Mouse (Mus musculus): ENCODE data around the gene Mrpl16. TPM values are rescaled to one million over a fixed set of nuclear protein-coding genes. Genes with fewer than 3 reads are reported as not detected.

Mrpl16 gene
- polyA plus RNA-seq, 1 experiment from 2014 or later: 44.3 TPM

- Histone ChIP-seq H3K4me2 (peak within 1 kb of the TSS; percentile 95), H3K27me3 (peaks cover 53% of the 10 kb centered on the region), H3K4me1 (replicated peaks) (peaks cover 19% of the 10 kb centered on the region), H3K36me3 (no peaks in the 10 kb centered on the region), H3K27ac (no peak within 1 kb of the TSS), H3K9ac (peak within 1 kb of the TSS; percentile 83), H3K9me3 (no peaks in the 10 kb centered on the region), H3K4me3 (peak within 1 kb of the TSS; percentile 74)
- under 1% methylated on average over 20 of the region's 20 CpGs for WGBS
- ATAC-seq (ENCODE audit: low FRiP score): peak; percentile 8; the same call in 1 of the 2 replicates
Observed at GRCm38 (mm10) chr19:11819143-11819700, 49.0 kb downstream of the Mrpl16 start, which contains the start of gene Stx3. Gene Stx3 (minus strand): TSS chr19:11819403.

GRCm38 (mm10) chr19:11819800-11820199, 49.6 kb downstream of the Mrpl16 start:
- Histone ChIP-seq H3K9me3 (no peaks in the 10 kb centered on the region), H3K9ac (peak overlapping the region; percentile 40; the same call in 1 of the 2 replicates), H3K36me3 (no peaks in the 10 kb centered on the region), H3K4me2 (peak overlapping the region; percentile 95), H3K4me1 (replicated peaks) (peaks cover 19% of the 10 kb centered on the region), H3K27ac (no peak overlapping the region), H3K27me3 (peaks cover 50% of the 10 kb centered on the region), H3K4me3 (peak overlapping the region; percentile 74)
- WGBS: under 1% methylated on average over 15 of the region's 15 CpGs
- ATAC-seq (ENCODE audit: low FRiP score): peak; percentile 70

GRCm38 (mm10) chr19:11820211-11820610, 50.0 kb downstream of the Mrpl16 start:
- H3K4me2 ChIP-seq: peak overlapping the region; percentile 95
- 38% methylated on average over 6 of the region's 6 CpGs for WGBS
- H3K36me3 ChIP-seq: no peaks in the 10 kb centered on the region
- H3K9ac ChIP-seq: peak overlapping the region; percentile 40; the same call in 1 of the 2 replicates
- H3K27ac ChIP-seq: no peak overlapping the region
- H3K27me3 ChIP-seq: peaks cover 46% of the 10 kb centered on the region
- H3K4me3 ChIP-seq: peak overlapping the region; percentile 74
- ATAC-seq (ENCODE audit: low FRiP score): no peak
- peaks cover 19% of the 10 kb centered on the region for H3K4me1 ChIP-seq (replicated peaks)
- no peaks in the 10 kb centered on the region for H3K9me3 ChIP-seq

GRCm38 (mm10) chr19:11823346-11824065, 53.3 kb downstream of the Mrpl16 start:
- 23% methylated on average over 4 of the region's 4 CpGs for WGBS
- H3K27me3 ChIP-seq: peaks cover 15% of the 10 kb centered on the region
- H3K4me2 ChIP-seq: no peak overlapping the region
- no peak overlapping the region for H3K4me3 ChIP-seq
- no peak overlapping the region for H3K27ac ChIP-seq
- peaks cover 13% of the 10 kb centered on the region for H3K4me1 ChIP-seq (replicated peaks)
- H3K36me3 ChIP-seq: no peaks in the 10 kb centered on the region
- H3K9ac ChIP-seq: no peak overlapping the region
- ATAC-seq (ENCODE audit: low FRiP score): no peak
- H3K9me3 ChIP-seq: no peaks in the 10 kb centered on the region

Other genes starting within 250 kb of the Mrpl16 start
- not detected in 2 replicates for gene Ms4a4d, start 233.6 kb upstream of the Mrpl16 start, polyA plus RNA-seq (2015; fragmentation: Nextera tagmentation; extraction: Ambion mirVana)
- 2.6 and 2.7 TPM in 2 replicates for gene Ms4a6d, start 165.5 kb upstream of the Mrpl16 start, polyA plus RNA-seq (2015; fragmentation: Nextera tagmentation; extraction: Ambion mirVana)
- gene Ms4a2, start 146.7 kb upstream of the Mrpl16 start, polyA plus RNA-seq (2015; fragmentation: Nextera tagmentation; extraction: Ambion mirVana): 0.10 and 0.16 TPM in 2 replicates
- gene Ms4a3, start 129.5 kb upstream of the Mrpl16 start, polyA plus RNA-seq (2015; fragmentation: Nextera tagmentation; extraction: Ambion mirVana): not detected in 2 replicates
- not detected in 2 replicates for gene Oosp2, start 109.8 kb upstream of the Mrpl16 start, polyA plus RNA-seq (2015; fragmentation: Nextera tagmentation; extraction: Ambion mirVana)
- gene Oosp1, start 79.2 kb upstream of the Mrpl16 start, polyA plus RNA-seq (2015; fragmentation: Nextera tagmentation; extraction: Ambion mirVana): not detected in 2 replicates
- gene Oosp3, start 73.3 kb upstream of the Mrpl16 start, polyA plus RNA-seq (2015; fragmentation: Nextera tagmentation; extraction: Ambion mirVana): not detected in 2 replicates
- gene Gif, start 22.8 kb upstream of the Mrpl16 start, polyA plus RNA-seq (2015; fragmentation: Nextera tagmentation; extraction: Ambion mirVana): not detected in 2 replicates
- 11.3 and 12.8 TPM in 2 replicates for gene Stx3, start 49.0 kb downstream of the Mrpl16 start, polyA plus RNA-seq (2015; fragmentation: Nextera tagmentation; extraction: Ambion mirVana)
- gene Olfr1417, start 68.8 kb downstream of the Mrpl16 start, polyA plus RNA-seq (2015; fragmentation: Nextera tagmentation; extraction: Ambion mirVana): not detected in 2 replicates
- not detected in 2 replicates for gene Olfr1418, start 90.7 kb downstream of the Mrpl16 start, polyA plus RNA-seq (2015; fragmentation: Nextera tagmentation; extraction: Ambion mirVana)
- gene Olfr1419, start 104.7 kb downstream of the Mrpl16 start, polyA plus RNA-seq (2015; fragmentation: Nextera tagmentation; extraction: Ambion mirVana): not detected in 2 replicates
- gene Olfr1420, start 116.2 kb downstream of the Mrpl16 start, polyA plus RNA-seq (2015; fragmentation: Nextera tagmentation; extraction: Ambion mirVana): not detected in 2 replicates
- gene Patl1, start 142.0 kb downstream of the Mrpl16 start, polyA plus RNA-seq (2015; fragmentation: Nextera tagmentation; extraction: Ambion mirVana): 19.6 and 19.8 TPM in 2 replicates
- 3.9 and 4.3 TPM in 2 replicates for gene Osbp, start 195.6 kb downstream of the Mrpl16 start, polyA plus RNA-seq (2015; fragmentation: Nextera tagmentation; extraction: Ambion mirVana)

Data from hindbrain, embryonic 13.5 days (tissue).